Mouse (Mus musculus) small intestine, adult 2 months (tissue): ENCODE data around the gene C2cd3. TPM values are rescaled to one million over a fixed set of nuclear protein-coding genes. Genes with fewer than 3 reads are reported as not detected.

Experiments used
- H3K27ac ChIP-seq: fragments of 200-500 bp; 2 replicates; pipeline ENCODE4 v1.5.1; 2012; ENCODE audit warnings: low read depth, low read length, control low read depth, inconsistent platforms; ENCODE audit not compliant: insufficient read depth
- H3K27me3 ChIP-seq: fragments of 200-500 bp; 2 replicates; pipeline ENCODE4 v1.6.1; 2012; ENCODE audit warnings: mild to moderate bottlenecking, moderate library complexity, low read length, inconsistent platforms; ENCODE audit not compliant: control insufficient read depth, insufficient read depth
- H3K36me3 ChIP-seq: fragments of 200-500 bp; 2 replicates; pipeline ENCODE4 v1.6.1; 2012; ENCODE audit warnings: mild to moderate bottlenecking, low read length, control low read depth, inconsistent platforms; ENCODE audit not compliant: control insufficient read depth, insufficient read depth
- H3K4me1 ChIP-seq: fragments of 200-500 bp; 2 replicates; pipeline ENCODE4 v1.6.1; 2012; ENCODE audit warnings: low read length, inconsistent platforms, mixed read lengths; ENCODE audit not compliant: control insufficient read depth, insufficient read depth, insufficient read length
- H3K4me3 ChIP-seq: fragments of 200-500 bp; 2 replicates; pipeline ENCODE4 v1.5.1; 2012; ENCODE audit warnings: low read depth, mild to moderate bottlenecking, control low read depth, inconsistent platforms, low read length, moderate library complexity
- CTCF ChIP-seq: fragments of 200-500 bp; IDR thresholded peaks from 2 replicates; pipeline ENCODE4 v1.5.1; 2012; ENCODE audit warnings: low read depth, mild to moderate bottlenecking, control low read depth, inconsistent platforms, low read length, moderate library complexity, mixed read lengths; ENCODE audit not compliant: insufficient replicate concordance, insufficient read length; ENCODE audit errors: extremely low read depth
- POLR2A ChIP-seq: fragments of 200-500 bp; IDR thresholded peaks from 2 replicates; pipeline ENCODE4 v1.6.1; 2012; ENCODE audit warnings: low read depth, mild to moderate bottlenecking, control low read depth, inconsistent platforms, low read length, moderate library complexity
- WGBS: fragments of 180-500 bp; shearing (Covaris S2); methylation state at CpG from one replicate; pipeline ENCODE4 v1.1.7; 2018; 5-methylcytosine and 5-hydroxymethylcytosine counted together
- polyA plus RNA-seq: library from polyadenylated mRNA; depleted of rRNA; stranded (reverse); fragments of >200 nt; gene quantifications from 2 replicates; pipeline ENCODE4 v1.2.3, GENCODE M21; 2012

Gene C2cd3
- polyA plus RNA-seq, 1 experiment, result 10.1 TPM

DNA sequence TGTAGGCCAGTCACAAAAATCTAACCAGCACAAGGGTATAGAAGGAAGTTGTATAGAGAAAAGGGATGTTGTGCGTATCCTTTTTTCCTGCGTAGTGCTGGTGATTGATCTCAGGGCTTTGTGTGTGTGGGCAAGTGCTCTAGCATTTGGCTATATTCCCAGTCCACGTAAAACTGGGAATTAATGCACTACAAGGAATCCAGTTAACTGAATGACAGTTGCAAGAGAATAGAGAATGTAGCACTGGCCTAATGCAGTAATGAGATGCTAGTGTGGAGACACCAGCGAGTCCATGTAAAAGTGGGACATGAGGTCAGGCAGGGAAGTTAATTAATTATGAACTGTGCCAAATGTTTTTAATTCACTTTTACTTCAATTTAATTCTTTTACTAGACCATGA lies 30.7 kb downstream of the C2cd3 start:
- peaks cover 24% of the 10 kb centered on the region for H3K36me3 ChIP-seq
- H3K4me1 ChIP-seq, result peaks cover 3% of the 10 kb centered on the region
- TF ChIP-seq CTCF (no peak), POLR2A (no peak)
- no peak overlapping the region for H3K27ac ChIP-seq
- no peak overlapping the region for H3K4me3 ChIP-seq
- WGBS, result 62% methylated on average over 4 of the region's 4 CpGs
- H3K27me3 ChIP-seq, result no peaks in the 10 kb centered on the region

DNA sequence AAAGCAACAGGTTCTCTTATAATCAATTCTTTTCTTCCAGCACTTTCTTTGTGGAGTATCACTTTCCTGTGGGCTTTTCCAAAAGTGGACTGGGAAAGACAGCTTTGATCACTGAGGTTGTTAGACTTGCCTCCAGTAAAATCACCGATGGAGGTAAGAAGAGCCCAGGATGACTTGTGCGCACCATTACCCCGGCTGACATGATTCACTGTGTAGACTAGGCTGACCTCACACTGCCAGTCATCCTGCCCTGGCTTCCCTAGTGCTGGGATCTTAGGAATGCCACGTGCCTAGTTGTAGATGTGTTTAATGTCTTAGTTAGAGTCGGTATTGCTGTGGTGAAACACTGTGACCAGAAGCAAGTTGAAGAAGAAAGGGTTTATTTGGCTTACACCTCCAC lies 35.6 kb downstream of the C2cd3 start:
- no peaks in the 10 kb centered on the region for H3K27me3 ChIP-seq
- peaks cover 29% of the 10 kb centered on the region for H3K36me3 ChIP-seq
- H3K27ac ChIP-seq, result no peak overlapping the region
- H3K4me1 ChIP-seq, result no peaks in the 10 kb centered on the region; the same call in 1 of the 2 replicates
- no peak overlapping the region for H3K4me3 ChIP-seq
- TF ChIP-seq POLR2A, result no peak
- TF ChIP-seq CTCF, result no peak
- WGBS, result 97% methylated on average over 5 of the region's 5 CpGs

DNA sequence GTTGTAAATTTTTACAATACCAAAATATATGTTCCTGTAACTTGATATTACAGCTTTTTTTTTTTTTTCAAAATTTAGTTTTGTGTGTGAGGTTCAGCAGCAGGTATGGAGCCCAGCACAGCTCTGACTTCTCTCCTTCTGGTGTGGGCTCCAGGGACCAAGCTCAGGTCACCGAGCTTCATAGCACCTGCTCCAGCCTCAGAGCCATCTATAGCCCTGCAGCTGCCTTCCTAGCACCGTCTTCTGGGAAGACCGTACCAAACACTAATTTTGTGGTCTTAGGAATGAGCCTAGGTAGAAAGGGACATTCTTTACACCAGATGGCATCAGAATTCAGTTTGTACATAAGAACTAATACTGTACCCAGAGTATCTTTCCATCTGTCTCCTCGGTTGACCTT lies 36.7 kb downstream of the C2cd3 start:
- 75% methylated on average over 4 of the region's 4 CpGs for WGBS
- Histone ChIP-seq H3K27me3 (no peaks in the 10 kb centered on the region), H3K27ac (no peak overlapping the region), H3K4me1 (no peaks in the 10 kb centered on the region; the same call in 1 of the 2 replicates), H3K36me3 (peaks cover 30% of the 10 kb centered on the region), H3K4me3 (no peak overlapping the region)
- no peak for TF ChIP-seq POLR2A
- no peak for TF ChIP-seq CTCF

DNA sequence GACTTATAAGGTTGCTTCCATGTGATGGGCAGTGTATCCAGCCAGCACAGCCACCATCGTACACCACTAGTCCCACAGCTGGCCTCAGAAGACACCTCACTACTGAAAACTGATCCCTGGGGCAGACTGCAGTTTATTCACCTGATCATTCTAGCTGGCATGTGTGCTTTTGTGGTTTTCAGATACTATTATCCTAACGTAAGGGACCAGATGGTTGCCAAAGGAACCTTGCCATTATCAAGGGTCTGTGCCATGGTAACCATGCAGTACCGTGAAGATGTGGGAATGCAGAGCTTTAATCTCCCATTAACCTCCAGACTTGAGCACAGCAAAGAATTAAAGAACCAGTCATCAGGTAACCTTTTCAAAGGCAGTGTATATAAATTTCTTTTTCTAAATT lies 53.8 kb downstream of the C2cd3 start:
- H3K4me3 ChIP-seq, result no peak overlapping the region
- no peaks in the 10 kb centered on the region for H3K27me3 ChIP-seq
- WGBS, result 93% methylated on average over 3 of the region's 3 CpGs
- TF ChIP-seq POLR2A, result no peak
- no peaks in the 10 kb centered on the region for H3K4me1 ChIP-seq
- H3K36me3 ChIP-seq, result peaks cover 44% of the 10 kb centered on the region
- no peak overlapping the region for H3K27ac ChIP-seq

DNA sequence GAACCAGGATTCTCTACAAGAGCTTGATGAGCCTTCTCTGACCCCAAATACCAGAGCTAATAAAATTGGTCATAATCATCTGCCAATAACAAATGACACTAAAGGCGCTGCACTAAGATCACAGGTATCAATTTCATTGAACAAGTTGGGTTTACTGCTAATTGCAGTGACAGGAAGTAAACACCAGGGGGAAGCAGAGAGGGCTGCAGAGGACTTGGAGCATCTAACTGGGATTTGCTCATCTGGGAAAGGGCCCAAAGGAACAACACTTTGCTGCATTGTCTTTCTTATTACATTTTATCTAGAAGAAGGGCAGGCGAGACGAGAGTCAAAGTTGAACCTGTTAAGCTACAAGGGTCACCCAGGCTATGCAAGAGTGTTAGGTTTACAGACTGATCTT lies 57.1 kb downstream of the C2cd3 start:
- Histone ChIP-seq H3K27ac (no peak overlapping the region), H3K36me3 (peaks cover 40% of the 10 kb centered on the region), H3K27me3 (no peaks in the 10 kb centered on the region), H3K4me1 (peaks cover 1% of the 10 kb centered on the region; the same call in 1 of the 2 replicates), H3K4me3 (no peak overlapping the region)
- WGBS, result 32% methylated on average over 3 of the region's 3 CpGs
- no peak for TF ChIP-seq POLR2A
- peak; percentile 65; the same call in 1 of the 2 replicates for TF ChIP-seq CTCF

DNA sequence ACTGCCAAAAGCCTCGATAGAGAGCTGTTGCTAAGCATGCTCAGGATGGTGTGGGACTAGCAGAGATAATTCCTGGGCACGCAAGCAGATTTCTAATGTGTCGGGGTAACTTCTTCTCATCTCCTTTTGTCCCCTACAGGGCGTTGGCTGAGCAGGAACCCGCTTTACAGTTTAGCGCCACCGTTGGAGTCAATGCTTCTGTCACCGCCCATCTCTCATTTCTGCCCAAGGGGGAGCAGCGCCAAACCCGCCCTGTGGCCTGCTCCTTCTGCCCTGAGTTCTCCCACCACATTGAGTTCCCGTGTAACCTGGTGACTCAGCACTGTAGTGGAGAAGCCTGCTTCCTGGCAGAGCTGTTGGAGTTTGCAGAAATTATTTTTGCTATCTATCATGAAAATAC lies 57.9 kb downstream of the C2cd3 start:
- 86% methylated on average over 11 of the region's 11 CpGs for WGBS
- no peak for TF ChIP-seq POLR2A
- TF ChIP-seq CTCF, result no peak
- no peaks in the 10 kb centered on the region for H3K27me3 ChIP-seq
- peaks cover 1% of the 10 kb centered on the region; the same call in 1 of the 2 replicates for H3K4me1 ChIP-seq
- H3K27ac ChIP-seq, result no peak overlapping the region
- no peak overlapping the region for H3K4me3 ChIP-seq
- H3K36me3 ChIP-seq, result peaks cover 33% of the 10 kb centered on the region

DNA sequence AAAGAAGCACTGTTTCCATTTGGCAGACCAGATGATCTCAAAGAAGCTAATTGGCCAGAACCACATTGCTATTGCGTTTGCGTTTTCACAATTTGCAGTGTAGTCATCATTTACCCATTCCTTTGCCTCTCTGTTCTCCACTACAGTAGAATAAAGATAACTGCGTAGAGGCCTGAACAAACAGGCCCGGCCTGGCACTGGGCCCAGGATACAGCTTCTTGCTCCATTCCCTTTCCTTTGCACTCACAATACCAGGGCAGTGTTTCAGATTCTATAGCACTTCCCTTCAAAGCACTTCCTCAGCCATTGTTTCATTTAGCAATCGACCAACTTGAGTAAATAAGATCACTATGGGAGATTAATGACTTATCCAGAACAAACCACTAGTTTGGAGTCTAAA lies 59.1 kb downstream of the C2cd3 start:
- Histone ChIP-seq H3K27ac (no peak overlapping the region), H3K36me3 (peaks cover 31% of the 10 kb centered on the region), H3K4me3 (no peak overlapping the region), H3K27me3 (no peaks in the 10 kb centered on the region), H3K4me1 (peaks cover 1% of the 10 kb centered on the region; the same call in 1 of the 2 replicates)
- WGBS, result 25% methylated on average over 5 of the region's 5 CpGs
- TF ChIP-seq POLR2A (no peak), CTCF (no peak)

DNA sequence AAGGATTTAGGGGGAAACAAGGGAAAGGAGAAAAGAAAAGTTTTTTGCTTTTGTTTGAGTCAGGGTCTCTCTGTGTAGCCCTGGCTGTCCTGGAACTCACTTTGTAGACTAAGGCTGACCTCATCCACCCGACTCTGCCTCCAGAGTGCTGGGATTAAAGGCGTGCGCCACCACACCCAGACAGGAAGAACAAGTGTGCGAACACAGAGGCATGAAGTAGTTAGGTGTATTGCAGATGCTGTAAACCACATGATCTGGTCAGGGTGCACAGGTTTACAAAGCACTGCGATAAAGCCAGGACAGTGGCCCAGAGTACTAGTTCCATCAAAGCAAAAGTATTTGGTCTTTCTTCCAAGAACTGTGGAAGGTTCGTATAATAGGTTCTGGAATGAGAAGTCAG lies 61.3 kb downstream of the C2cd3 start:
- 44% methylated on average over 6 of the region's 6 CpGs for WGBS

More for the DNA sequence above, 61.3 kb downstream of the C2cd3 start:
- TF ChIP-seq CTCF, result no peak
- TF ChIP-seq POLR2A, result no peak
- peaks cover 1% of the 10 kb centered on the region; the same call in 1 of the 2 replicates for H3K4me1 ChIP-seq
- peaks cover 39% of the 10 kb centered on the region for H3K36me3 ChIP-seq
- no peak overlapping the region for H3K4me3 ChIP-seq
- no peaks in the 10 kb centered on the region for H3K27me3 ChIP-seq
- no peak overlapping the region for H3K27ac ChIP-seq
